Mouse (Mus musculus) liver, adult 2 months (tissue): ENCODE results near the gene Smc3.

ENCODE experiments used
- CTCF ChIP-seq: fragments of 200-500 bp; IDR thresholded peaks from 2 replicates; pipeline ENCODE4 v1.5.1; 2011; ENCODE audit warnings: low read depth, low read length, control low read depth
- POLR2A ChIP-seq: fragments of 200-500 bp; IDR thresholded peaks from 2 replicates; pipeline ENCODE4 v1.6.1; 2011; ENCODE audit warnings: low read length, control low read depth; ENCODE audit not compliant: insufficient read depth; ENCODE audit errors: extremely low read depth

DNA sequence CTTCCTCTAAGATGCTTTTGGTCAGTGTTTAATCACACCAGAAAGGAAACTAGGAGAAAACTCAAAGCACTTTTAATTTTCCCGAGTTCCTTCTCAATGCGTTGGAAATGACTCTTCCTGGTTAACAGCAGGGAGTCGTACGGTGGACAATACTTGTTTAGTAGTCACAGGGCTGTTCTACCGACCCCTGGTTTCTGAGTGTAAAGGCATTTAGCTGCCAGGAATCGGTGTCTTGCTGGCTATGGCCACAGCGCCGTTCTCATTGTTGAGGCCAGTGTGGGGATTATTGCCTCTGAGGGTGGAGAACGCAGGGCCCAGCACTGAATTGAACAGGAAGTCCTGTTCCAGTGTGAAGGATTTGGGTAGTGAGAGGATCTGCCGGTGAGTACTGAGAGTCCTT lies 90.6 kb downstream of the Smc3 start:
- no peak for TF ChIP-seq CTCF
- TF ChIP-seq POLR2A = no peak
